Mouse (Mus musculus): ENCODE results near the gene Ehmt1. TPM values are rescaled to one million over a fixed set of nuclear protein-coding genes. Genes with fewer than 3 reads are reported as not detected.

Ehmt1 gene
- total RNA-seq, 2 experiments from 2014 or later, result 59.3 to 65.3 TPM

GRCm38 (mm10) chr2:24796833-24797457, 122.5 kb downstream of the Ehmt1 start:
- no peak for DNase-seq

DNA sequence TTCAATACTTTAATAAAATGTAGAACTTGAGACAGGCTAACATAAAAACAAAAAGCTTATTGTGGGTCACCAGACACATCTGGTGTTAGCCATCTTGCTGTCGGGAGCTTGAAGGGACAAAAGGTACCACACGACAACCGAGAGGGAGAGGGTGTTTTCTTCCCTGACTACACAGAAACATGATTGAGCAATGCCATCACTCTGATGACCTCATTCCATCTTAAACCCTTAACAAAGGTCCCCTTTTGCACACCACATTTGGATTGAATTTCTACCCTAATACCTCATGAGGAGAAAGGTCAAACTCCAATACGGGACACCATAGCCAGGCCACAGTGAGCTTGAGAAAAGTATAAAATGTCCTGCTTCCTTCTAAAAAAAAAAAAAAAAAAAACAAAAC, 132.2 kb downstream of the Ehmt1 start:
- no peak for DNase-seq

DNA sequence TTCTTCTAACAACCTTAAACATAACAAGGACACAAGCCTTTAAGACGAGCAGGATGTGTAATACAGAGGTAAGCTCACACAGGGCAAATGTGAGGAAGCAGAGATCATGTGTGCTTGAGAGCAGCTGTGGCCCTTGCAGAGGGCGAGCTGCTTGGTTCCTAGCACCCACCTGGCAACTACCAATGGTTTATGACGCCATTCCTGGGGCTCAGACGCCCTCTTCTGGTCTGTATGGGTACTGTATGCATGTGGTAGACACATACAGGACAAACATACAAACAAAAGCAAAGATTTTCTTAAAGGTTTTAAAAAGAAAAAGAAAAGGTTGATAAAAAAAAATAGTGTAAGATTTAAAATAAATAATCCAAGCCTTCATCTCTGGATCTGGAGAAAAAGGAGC, 138.2 kb downstream of the Ehmt1 start:
- DNase-seq, result no peak

DNA sequence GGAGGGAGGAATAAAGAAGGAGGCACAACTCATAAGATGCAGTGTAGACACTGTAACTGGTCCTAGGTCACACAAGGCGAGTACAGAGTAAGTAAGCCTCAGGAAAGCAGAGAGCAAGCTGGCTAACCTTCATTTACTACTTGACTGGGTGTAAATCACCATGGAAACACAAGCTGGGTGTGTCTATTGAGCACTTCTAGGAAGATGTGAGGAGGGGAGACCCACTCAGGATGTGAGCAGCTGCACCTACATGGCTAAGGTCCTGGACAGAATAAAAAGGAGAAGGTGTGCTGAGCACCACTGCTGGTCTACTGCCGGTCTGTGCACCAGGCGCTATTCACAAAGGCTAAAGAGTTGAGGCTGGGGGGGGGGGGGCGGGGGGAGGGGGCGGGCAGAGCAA, 142.6 kb downstream of the Ehmt1 start:
- no peak for DNase-seq

- no peak for DNase-seq
Measured at GRCm38 (mm10) chr2:24775951-24776587, 143.3 kb downstream of the Ehmt1 start.

GRCm38 (mm10) chr2:24774832-24775231, 144.6 kb downstream of the Ehmt1 start:
- DNase-seq, result no peak

DNA sequence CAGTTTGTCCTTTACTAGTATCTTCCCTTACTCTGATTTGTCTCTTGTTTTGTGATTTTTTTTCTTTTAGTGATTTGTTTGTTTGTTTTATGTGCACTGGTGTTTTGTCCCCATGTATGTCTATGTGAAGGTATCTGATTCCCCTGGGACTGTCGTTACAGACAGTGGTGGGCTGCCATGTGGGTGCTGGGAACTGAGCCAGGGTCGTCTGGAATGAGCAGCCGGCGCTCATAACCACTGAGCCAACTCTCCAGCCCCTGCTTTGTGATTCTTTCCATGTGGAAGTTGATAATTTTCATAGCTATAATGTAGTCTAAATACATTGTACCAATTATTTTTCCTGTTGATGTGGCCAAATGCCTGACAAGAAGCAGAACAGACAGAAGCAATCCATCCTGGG, 148.6 kb downstream of the Ehmt1 start:
- no peak for DNase-seq

DNA sequence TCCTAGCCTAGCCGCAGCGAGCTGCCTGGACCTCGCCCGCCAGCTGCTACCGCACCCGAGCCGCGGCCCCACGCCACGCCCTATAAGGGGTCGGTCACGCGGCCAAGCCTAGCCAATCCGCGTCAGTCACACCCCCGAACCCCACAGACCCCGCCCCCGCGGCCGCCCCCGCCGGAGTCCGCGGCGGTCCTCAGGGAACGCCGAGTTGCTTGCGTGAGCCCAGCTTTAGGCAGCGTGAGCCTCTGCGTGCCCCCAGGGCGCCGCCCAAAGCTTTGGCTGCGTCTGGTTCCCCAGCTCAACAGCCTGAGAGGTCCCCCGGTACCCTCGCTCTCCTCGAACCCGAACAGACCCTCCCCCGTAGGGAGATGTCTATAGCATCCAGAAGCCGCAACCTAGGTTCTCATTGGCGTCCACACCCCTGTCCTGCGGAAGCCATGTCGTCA, 156.3 kb downstream of the Ehmt1 start, which contains the start of gene Cacna1b:
Gene Cacna1b (minus strand): TSS at position 38 of the 443 bp plus-strand sequence.
- DNase-seq, result peak; percentile 59

- DNase-seq, result no peak
Measured at GRCm38 (mm10) chr2:24762446-24762960, 156.9 kb downstream of the Ehmt1 start.

- DNase-seq, result peak; percentile 84
Measured at GRCm38 (mm10) chr2:24761923-24762445, 157.4 kb downstream of the Ehmt1 start.

DNA sequence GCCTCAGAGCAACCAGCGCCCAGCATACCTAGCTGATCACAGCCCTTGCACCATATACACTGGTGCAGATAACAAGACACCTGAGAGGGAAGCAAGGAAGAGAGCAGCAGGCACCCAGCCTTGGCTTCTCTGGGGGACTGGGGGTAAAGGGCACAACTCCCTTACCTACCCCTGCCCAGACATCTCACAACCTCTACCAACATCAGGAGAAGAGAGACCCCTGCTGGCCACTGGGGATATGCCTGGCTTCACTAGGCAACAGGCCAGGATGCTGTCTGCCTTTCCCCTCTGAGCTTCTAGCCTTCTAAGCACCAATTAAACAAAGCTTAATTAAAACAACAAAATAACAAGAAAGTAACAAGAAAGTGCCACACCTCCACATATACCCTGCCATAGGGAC, 164.1 kb downstream of the Ehmt1 start:
- peak; percentile 75 for DNase-seq

DNA sequence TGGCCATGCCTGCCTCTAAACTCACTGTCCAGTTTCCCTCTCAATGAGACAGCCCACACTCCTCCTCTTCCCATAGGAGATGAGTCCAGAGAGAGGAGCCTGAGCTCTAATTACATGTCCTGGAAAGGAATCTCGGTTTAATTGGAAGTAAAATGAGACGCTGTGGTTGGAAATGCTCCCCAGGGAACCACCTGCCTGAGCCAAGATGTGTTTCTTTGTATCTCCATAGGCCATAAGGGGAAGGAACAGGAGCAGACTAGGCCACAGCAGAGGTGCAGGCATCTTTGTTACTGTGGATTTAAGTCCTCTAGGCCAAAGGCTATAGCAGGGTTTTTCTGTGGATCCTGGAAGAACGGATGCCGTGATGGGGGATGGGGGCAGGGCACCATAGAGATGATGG, 166.8 kb downstream of the Ehmt1 start:
- DNase-seq, result no peak

DNA sequence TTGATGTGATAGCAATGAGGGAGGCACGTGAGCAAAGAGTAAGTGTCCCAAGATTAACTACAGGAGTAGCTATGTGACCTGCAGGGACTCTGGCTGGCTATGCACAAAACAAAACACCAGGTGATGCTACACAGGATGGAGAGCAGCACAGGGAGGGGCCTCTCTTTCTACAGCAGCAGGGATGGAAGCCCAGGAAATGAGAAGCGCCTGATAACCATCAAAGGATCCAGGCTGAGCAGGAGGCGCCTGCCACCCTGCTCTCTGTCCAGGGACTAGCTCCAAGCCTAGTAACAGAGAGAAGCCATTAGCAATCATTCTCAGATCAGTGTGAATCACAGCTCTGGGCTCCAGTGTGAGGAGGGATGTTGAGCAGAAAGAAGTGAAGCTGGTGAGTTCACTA, 169.4 kb downstream of the Ehmt1 start:
- no peak for DNase-seq

GRCm38 (mm10) chr2:24747878-24748277, 171.5 kb downstream of the Ehmt1 start:
- DNase-seq, result no peak

Small RNA genes lying within 50 kb of the gene (microRNA-seq; reads per million reads assigned to microRNA genes)
- gene Gm22875, result 0 reads per million in 2 experiments

Other genes starting within 250 kb of the Ehmt1 start
- gene Cacna1b, start 156.5 kb downstream of the Ehmt1 start, total RNA-seq (2021), result under 1 TPM; 0.21 to 0.27 TPM
- 10 to 100 TPM in 1 of 2 experiments, 1 to 10 TPM in 1; 9.6 to 10.9 TPM for gene Arrdc1, start 15.6 kb upstream of the Ehmt1 start, total RNA-seq (2021)
- 10 to 100 TPM; 26.6 to 32.1 TPM for gene Zmynd19, start 30.2 kb upstream of the Ehmt1 start, total RNA-seq (2021)
- gene Dph7, start 42.8 kb upstream of the Ehmt1 start, total RNA-seq (2021), result 1 to 10 TPM; 8.6 to 8.8 TPM
- gene Mrpl41, start 55.5 kb upstream of the Ehmt1 start, total RNA-seq (2021), result 10 to 100 TPM; 78.3 to 79.7 TPM
- gene Pnpla7, start 56.4 kb upstream of the Ehmt1 start, total RNA-seq (2021), result 10 to 100 TPM; 13.5 to 13.7 TPM
- 10 to 100 TPM; 45.8 to 47.8 TPM for gene Nsmf, start 134.7 kb upstream of the Ehmt1 start, total RNA-seq (2021)
- gene Entpd8, start 160.7 kb upstream of the Ehmt1 start, total RNA-seq (2021), result not detected
- gene Noxa1, start 175.5 kb upstream of the Ehmt1 start, total RNA-seq (2021), result not detected

Measured in heart, postnatal 4 days (tissue).